Mouse (Mus musculus) neural tube, embryonic 13.5 days (tissue): ENCODE measurements around the gene Mafk. TPM values are rescaled to one million over a fixed set of nuclear protein-coding genes. Genes with fewer than 3 reads are reported as not detected.
"Not testable (repeated sequence)": the region's sequence is repeated elsewhere in the genome, so short reads cannot be mapped to it uniquely, and the experiment has no call there.

Source experiments
- ATAC-seq: fragments of 200-750 bp; cut with Nextera tagmentation; 2 replicates; pipeline ENCODE4 v1.8.0; 2017; ENCODE audit warnings: low read depth, mild to moderate bottlenecking, moderate TSS enrichment, moderate library complexity
- H3K27ac ChIP-seq: fragments of 300-500 bp; sonication (generic); replicated peaks from 2 replicates; pipeline ENCODE4 v1.5.1; 2015; ENCODE audit warnings: moderate library complexity, mild to moderate bottlenecking, inconsistent platforms
- H3K27me3 ChIP-seq: fragments of 300-500 bp; sonication (generic); 2 replicates; pipeline ENCODE4 v1.6.1; 2015; ENCODE audit warnings: mild to moderate bottlenecking, inconsistent platforms
- H3K36me3 ChIP-seq: fragments of 300-500 bp; sonication (generic); 2 replicates; pipeline ENCODE4 v1.6.1; 2015; ENCODE audit warnings: mild to moderate bottlenecking, inconsistent platforms
- H3K4me1 ChIP-seq: fragments of 300-500 bp; sonication (generic); replicated peaks from 2 replicates; pipeline ENCODE4 v1.6.1; 2015; ENCODE audit warnings: inconsistent platforms
- H3K4me2 ChIP-seq: fragments of 300-500 bp; sonication (generic); 2 replicates; pipeline ENCODE4 v1.6.1; 2015; ENCODE audit warnings: inconsistent platforms, mild to moderate bottlenecking, moderate library complexity
- H3K4me3 ChIP-seq: fragments of 300-500 bp; sonication (generic); 2 replicates; pipeline ENCODE4 v1.5.1; 2015; ENCODE audit warnings: mild to moderate bottlenecking, inconsistent platforms
- H3K9ac ChIP-seq: fragments of 300-500 bp; sonication (generic); 2 replicates; pipeline ENCODE4 v1.6.1; 2015; ENCODE audit warnings: moderate library complexity, mild to moderate bottlenecking, inconsistent platforms
- H3K9me3 ChIP-seq: fragments of 300-500 bp; sonication (generic); 2 replicates; pipeline ENCODE4 v1.6.1; 2016; ENCODE audit warnings: inconsistent platforms
- WGBS: fragments of 180-500 bp; shearing (Covaris S2); methylation state at CpG from one replicate; pipeline ENCODE4 v1.1.7; 2015; 5-methylcytosine and 5-hydroxymethylcytosine counted together
- polyA plus RNA-seq: library from polyadenylated mRNA; unstranded; fragments of >200 nt; fragmentation: Nextera tagmentation; extraction: Ambion mirVana; gene quantifications from 2 replicates; pipeline ENCODE4 v1.2.1, GENCODE M21; 2015

The Mafk gene
- polyA plus RNA-seq, result 11.7 and 12.1 TPM in 2 replicates

GRCm38 (mm10) chr5:139791227-139792158 lies at the start of gene Mafk:
TSS of gene Mafk (plus strand) at chr5:139791513.
- ATAC-seq, result peak; percentile 88
- Histone ChIP-seq H3K4me2 (peak within 1 kb of the TSS; percentile 99), H3K4me1 (peaks cover 46% of the 10 kb centered on the region), H3K4me3 (peak within 1 kb of the TSS; percentile 80), H3K36me3 (no peaks in the 10 kb centered on the region), H3K27me3 (peaks cover 7% of the 10 kb centered on the region; the same call in 1 of the 2 replicates), H3K9me3 (no peaks in the 10 kb centered on the region), H3K27ac (no peak within 1 kb of the TSS; the same call in 1 of the 2 replicates), H3K9ac (peak within 1 kb of the TSS; percentile 77)
- WGBS, result under 1% methylated on average over 89 of the region's 92 CpGs

DNA sequence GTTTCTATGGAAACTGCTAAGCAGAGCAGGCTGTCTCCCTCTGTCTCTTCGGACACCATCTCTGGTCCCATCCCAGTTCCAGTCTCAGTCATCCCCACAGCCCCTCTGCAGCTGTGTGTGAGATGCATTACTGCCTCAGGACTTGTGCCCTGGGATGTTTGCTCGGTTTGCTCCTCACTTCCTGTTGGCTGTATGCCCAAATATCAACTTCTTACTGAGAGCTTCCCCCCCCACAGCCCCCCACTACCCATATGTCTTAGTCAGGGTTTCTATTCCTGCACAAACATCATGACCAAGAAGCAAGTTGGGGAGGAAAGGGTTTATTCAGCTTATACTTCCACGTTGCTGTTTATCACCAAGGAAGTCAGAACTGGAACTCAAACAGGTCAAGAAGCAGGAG lies 48.7 kb upstream of the Mafk start:
- not testable (repeated sequence) for H3K36me3 ChIP-seq, H3K9me3 ChIP-seq, H3K27ac ChIP-seq, ATAC-seq, H3K4me3 ChIP-seq, H3K9ac ChIP-seq, H3K4me2 ChIP-seq, H3K4me1 ChIP-seq
- peaks cover 11% of the 10 kb centered on the region for H3K27me3 ChIP-seq
- WGBS, result 51% methylated on average over 3 of the region's 3 CpGs

DNA sequence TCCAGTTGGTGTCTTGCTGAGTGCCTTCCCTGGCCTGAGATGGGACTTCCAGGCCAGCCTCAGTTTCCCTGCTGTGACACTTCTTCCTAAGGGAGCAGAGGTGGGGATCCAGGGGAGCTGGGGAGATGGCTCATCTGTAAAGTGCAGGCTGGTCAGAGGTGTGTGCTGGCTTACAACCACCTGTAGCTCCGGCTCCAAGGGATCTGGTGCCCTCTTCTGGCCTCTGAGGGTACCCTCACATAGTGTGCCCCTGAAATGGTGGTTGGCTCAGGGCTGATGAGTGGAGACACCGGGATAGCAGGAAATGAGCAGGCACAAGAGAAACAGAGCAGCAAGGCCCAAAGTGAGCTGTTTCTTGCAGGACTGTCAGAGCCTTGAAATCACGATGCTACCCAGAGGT lies 45.5 kb upstream of the Mafk start:
- WGBS, result 10% methylated on average over 3 of the region's 3 CpGs
- H3K9ac ChIP-seq, result no peak overlapping the region
- H3K27ac ChIP-seq, result no peak overlapping the region
- no peak overlapping the region for H3K4me3 ChIP-seq
- 0 out of 2 replicates have a peak, but pooled peaks have one; percentile 41 for ATAC-seq
- peaks cover 21% of the 10 kb centered on the region for H3K27me3 ChIP-seq
- H3K4me2 ChIP-seq, result no peak overlapping the region
- no peaks in the 10 kb centered on the region for H3K4me1 ChIP-seq
- H3K9me3 ChIP-seq, result no peaks in the 10 kb centered on the region
- H3K36me3 ChIP-seq, result peaks cover 9% of the 10 kb centered on the region; the same call in 1 of the 2 replicates

GRCm38 (mm10) chr5:139749413-139750125 lies 41.7 kb upstream of the Mafk start:
- no peak for ATAC-seq
- Histone ChIP-seq H3K9ac (no peak overlapping the region), H3K4me3 (no peak overlapping the region), H3K27me3 (peaks cover 21% of the 10 kb centered on the region), H3K4me2 (no peak overlapping the region), H3K9me3 (no peaks in the 10 kb centered on the region), H3K36me3 (peaks cover 44% of the 10 kb centered on the region), H3K4me1 (no peaks in the 10 kb centered on the region), H3K27ac (no peak overlapping the region)
- WGBS, result 85% methylated on average over 16 of the region's 16 CpGs

- no peaks in the 10 kb centered on the region for H3K9me3 ChIP-seq
- H3K4me3 ChIP-seq, result no peak overlapping the region
- H3K4me2 ChIP-seq, result no peak overlapping the region
- no peak overlapping the region for H3K9ac ChIP-seq
- no peaks in the 10 kb centered on the region for H3K4me1 ChIP-seq
- peaks cover 13% of the 10 kb centered on the region for H3K27me3 ChIP-seq
- no peak overlapping the region for H3K27ac ChIP-seq
- peaks cover 54% of the 10 kb centered on the region for H3K36me3 ChIP-seq
- no peak; the same call in 1 of the 2 replicates for ATAC-seq
Measured at GRCm38 (mm10) chr5:139750535-139750934, 40.8 kb upstream of the Mafk start.

DNA sequence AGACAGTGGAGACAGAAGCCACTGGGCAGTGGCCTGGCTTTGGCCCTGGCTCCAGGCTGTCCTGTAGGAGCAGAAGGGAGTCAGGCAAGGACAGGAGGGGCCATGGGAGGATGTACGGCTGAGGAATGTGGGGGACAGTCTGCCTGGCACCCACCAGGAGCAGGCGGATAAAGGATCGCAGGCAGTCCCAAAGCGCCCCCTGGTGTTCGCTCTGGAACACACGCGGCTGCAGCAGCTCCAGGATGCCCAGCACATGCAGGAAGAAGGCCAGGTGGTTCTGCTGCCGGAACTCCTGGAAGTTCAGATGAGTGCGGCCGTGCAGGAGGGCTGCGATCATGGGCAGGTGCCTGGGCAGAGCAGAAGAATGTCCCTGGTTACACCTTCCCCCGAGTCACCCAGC lies 36.6 kb upstream of the Mafk start:
- no peaks in the 10 kb centered on the region for H3K4me1 ChIP-seq
- H3K4me3 ChIP-seq, result no peak overlapping the region
- H3K9ac ChIP-seq, result no peak overlapping the region
- no peaks in the 10 kb centered on the region for H3K9me3 ChIP-seq
- WGBS, result 40% methylated on average over 12 of the region's 12 CpGs
- H3K4me2 ChIP-seq, result no peak overlapping the region
- H3K27ac ChIP-seq, result no peak overlapping the region
- H3K27me3 ChIP-seq, result no peaks in the 10 kb centered on the region
- ATAC-seq, result no peak
- H3K36me3 ChIP-seq, result peaks cover 92% of the 10 kb centered on the region

DNA sequence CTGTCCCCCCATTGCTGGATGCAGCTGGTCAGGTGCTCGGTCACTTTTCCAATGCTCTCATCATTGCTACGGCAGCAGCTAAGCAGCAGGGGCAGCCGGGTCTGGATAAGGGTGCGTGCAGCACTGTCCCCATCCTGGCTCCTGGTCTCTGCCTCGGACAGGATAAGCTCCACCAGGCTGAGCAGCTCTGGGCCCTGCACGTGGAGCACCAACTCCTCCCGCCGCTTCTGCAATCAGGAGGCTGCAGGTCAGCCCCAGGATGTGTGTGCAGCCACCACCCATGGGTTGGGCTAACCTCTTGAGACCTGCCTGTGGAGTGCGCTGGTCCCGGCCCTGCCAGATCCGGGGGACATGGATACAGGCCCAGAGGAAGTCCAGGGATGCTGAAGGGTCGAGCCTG lies 35.2 kb upstream of the Mafk start:
- no peaks in the 10 kb centered on the region for H3K27me3 ChIP-seq
- H3K9ac ChIP-seq, result no peak overlapping the region
- no peak for ATAC-seq
- H3K27ac ChIP-seq, result no peak overlapping the region
- H3K4me1 ChIP-seq, result no peaks in the 10 kb centered on the region
- no peak overlapping the region for H3K4me3 ChIP-seq
- WGBS, result 90% methylated on average over 12 of the region's 12 CpGs
- no peaks in the 10 kb centered on the region for H3K9me3 ChIP-seq
- peaks cover 97% of the 10 kb centered on the region for H3K36me3 ChIP-seq
- no peak overlapping the region for H3K4me2 ChIP-seq

- no peaks in the 10 kb centered on the region for H3K4me1 ChIP-seq
- H3K27ac ChIP-seq, result no peak overlapping the region
- peaks cover 97% of the 10 kb centered on the region for H3K36me3 ChIP-seq
- WGBS, result 95% methylated on average over 2 of the region's 2 CpGs
- H3K27me3 ChIP-seq, result no peaks in the 10 kb centered on the region
- no peak overlapping the region for H3K4me3 ChIP-seq
- H3K4me2 ChIP-seq, result no peak overlapping the region
- no peak overlapping the region for H3K9ac ChIP-seq
- ATAC-seq, result no peak
- no peaks in the 10 kb centered on the region for H3K9me3 ChIP-seq
Measured at GRCm38 (mm10) chr5:139756586-139756985, 34.7 kb upstream of the Mafk start.

GRCm38 (mm10) chr5:139758096-139758495 lies 33.2 kb upstream of the Mafk start:
- Histone ChIP-seq H3K4me2 (no peak overlapping the region), H3K27me3 (no peaks in the 10 kb centered on the region), H3K27ac (no peak overlapping the region), H3K4me3 (no peak overlapping the region), H3K9me3 (no peaks in the 10 kb centered on the region), H3K4me1 (no peaks in the 10 kb centered on the region), H3K9ac (no peak overlapping the region), H3K36me3 (peaks cover 97% of the 10 kb centered on the region)
- 86% methylated on average over 16 of the region's 16 CpGs for WGBS
- ATAC-seq, result no peak

- H3K4me1 ChIP-seq, result no peaks in the 10 kb centered on the region
- 75% methylated on average over 11 of the region's 11 CpGs for WGBS
- H3K27me3 ChIP-seq, result no peaks in the 10 kb centered on the region
- peak; percentile 36; the same call in 1 of the 2 replicates for ATAC-seq
- no peaks in the 10 kb centered on the region for H3K9me3 ChIP-seq
- no peak overlapping the region for H3K4me2 ChIP-seq
- peaks cover 100% of the 10 kb centered on the region for H3K36me3 ChIP-seq
- H3K9ac ChIP-seq, result no peak overlapping the region
- H3K27ac ChIP-seq, result no peak overlapping the region
- no peak overlapping the region for H3K4me3 ChIP-seq
Measured at GRCm38 (mm10) chr5:139764296-139764695, 27.0 kb upstream of the Mafk start.

- no peak overlapping the region for H3K4me3 ChIP-seq
- no peaks in the 10 kb centered on the region for H3K4me1 ChIP-seq
- peaks cover 100% of the 10 kb centered on the region for H3K36me3 ChIP-seq
- 94% methylated on average over 8 of the region's 8 CpGs for WGBS
- H3K9ac ChIP-seq, result no peak overlapping the region
- no peak overlapping the region for H3K27ac ChIP-seq
- ATAC-seq, result no peak
- no peaks in the 10 kb centered on the region for H3K27me3 ChIP-seq
- no peaks in the 10 kb centered on the region for H3K9me3 ChIP-seq
- H3K4me2 ChIP-seq, result no peak overlapping the region
Measured at GRCm38 (mm10) chr5:139768216-139768615, 23.1 kb upstream of the Mafk start.

DNA sequence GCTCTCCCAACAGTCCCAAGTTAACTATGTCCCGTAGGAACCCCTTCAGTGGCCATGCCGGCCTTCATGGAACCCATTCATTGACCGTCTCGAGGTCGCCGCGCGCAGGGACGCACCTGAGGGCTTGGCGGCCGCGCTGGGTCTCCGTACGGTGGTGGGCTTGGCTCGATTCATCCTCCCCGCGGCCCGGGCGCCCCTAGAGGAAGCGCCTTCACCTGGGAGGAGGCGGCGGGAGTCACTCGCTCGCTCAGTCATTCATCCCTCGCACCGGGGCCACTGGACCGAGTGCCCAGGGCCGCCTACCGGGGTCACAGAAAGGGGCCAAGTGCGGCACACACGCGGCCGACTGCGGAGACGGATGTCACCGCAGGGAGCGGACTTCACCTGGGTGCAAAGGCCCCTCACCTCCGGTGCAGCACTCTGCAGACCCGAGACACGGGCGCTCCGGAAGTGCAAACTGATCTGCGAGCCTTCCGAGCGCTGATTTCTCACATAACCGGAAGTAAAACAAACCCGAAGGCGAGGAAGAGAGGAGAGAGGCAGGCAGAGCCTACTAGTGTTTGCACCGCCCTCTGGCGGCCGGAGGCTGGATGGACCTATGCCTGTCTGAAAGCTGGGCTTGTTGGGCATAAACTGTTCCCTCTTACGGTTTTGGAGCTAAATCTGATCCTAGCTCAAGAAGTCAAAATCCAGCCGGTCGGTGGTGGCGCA lies 15.9 kb upstream of the Mafk start, which contains the start of gene Ints1:
Gene Ints1, minus strand, starts transcription at position 459 of the 711 bp plus-strand sequence.
- Histone ChIP-seq H3K27me3 (no peaks in the 10 kb centered on the region), H3K4me1 (peaks cover 13% of the 10 kb centered on the region), H3K4me2 (peak within 1 kb of the TSS; percentile 95), H3K9me3 (no peaks in the 10 kb centered on the region), H3K36me3 (peaks cover 36% of the 10 kb centered on the region), H3K27ac (peak within 1 kb of the TSS; percentile 72), H3K4me3 (peak within 1 kb of the TSS; percentile 98), H3K9ac (peak within 1 kb of the TSS; percentile 93)
- peak; percentile 93 for ATAC-seq
- WGBS, result under 1% methylated on average over 55 of the region's 55 CpGs
